Mouse (Mus musculus): ENCODE data around the gene Filip1. TPM values are rescaled to one million over a fixed set of nuclear protein-coding genes. Genes with fewer than 3 reads are reported as not detected.

Filip1 gene
- polyA plus RNA-seq, 1 experiment from 2014 or later: 0.88 TPM

GRCm38 (mm10) chr9:79927156-79927870 is 85.3 kb downstream of the Filip1 start:
- Histone ChIP-seq H3K27ac (no peak overlapping the region), H3K4me1 (peaks cover 2% of the 10 kb centered on the region), H3K4me3 (no peak overlapping the region), H3K36me3 (no peaks in the 10 kb centered on the region), H3K9me3 (replicated peaks) (no peaks in the 10 kb centered on the region), H3K27me3 (ENCODE audit: low read depth, poor library complexity, severe bottlenecking) (no peaks in the 10 kb centered on the region)
- 92% methylated on average over 21 of the region's 21 CpGs for WGBS
- DNase-seq (ENCODE audit: low spot score): no peak

- H3K4me3 ChIP-seq: no peak overlapping the region
- peaks cover 9% of the 10 kb centered on the region for H3K4me1 ChIP-seq
- H3K27me3 ChIP-seq (ENCODE audit: low read depth, poor library complexity, severe bottlenecking): no peaks in the 10 kb centered on the region
- H3K9me3 ChIP-seq (replicated peaks): no peaks in the 10 kb centered on the region
- H3K27ac ChIP-seq: no peak overlapping the region
- WGBS: 89% methylated on average over 9 of the region's 9 CpGs
- DNase-seq (ENCODE audit: low spot score): no peak
- H3K36me3 ChIP-seq: no peaks in the 10 kb centered on the region
These were observed 86.0 kb downstream of the Filip1 start for GRCm38 (mm10) chr9:79926464-79927155.

- 93% methylated on average over 4 of the region's 4 CpGs for WGBS
- no peak for DNase-seq (ENCODE audit: low spot score)
- Histone ChIP-seq H3K27ac (no peak overlapping the region), H3K27me3 (ENCODE audit: low read depth, poor library complexity, severe bottlenecking) (no peaks in the 10 kb centered on the region), H3K36me3 (no peaks in the 10 kb centered on the region), H3K4me1 (peaks cover 10% of the 10 kb centered on the region), H3K9me3 (replicated peaks) (no peaks in the 10 kb centered on the region), H3K4me3 (no peak overlapping the region)
These were observed 86.7 kb downstream of the Filip1 start for GRCm38 (mm10) chr9:79925950-79926349.

GRCm38 (mm10) chr9:79923262-79923661 is 89.4 kb downstream of the Filip1 start:
- H3K27me3 ChIP-seq (ENCODE audit: low read depth, poor library complexity, severe bottlenecking): no peaks in the 10 kb centered on the region
- no peaks in the 10 kb centered on the region for H3K36me3 ChIP-seq
- no peaks in the 10 kb centered on the region for H3K9me3 ChIP-seq (replicated peaks)
- H3K4me3 ChIP-seq: no peak overlapping the region
- peaks cover 21% of the 10 kb centered on the region for H3K4me1 ChIP-seq
- WGBS: 73% methylated on average over 3 of the region's 3 CpGs
- no peak for DNase-seq (ENCODE audit: low spot score)
- H3K27ac ChIP-seq: no peak overlapping the region

- Histone ChIP-seq H3K4me3 (no peak overlapping the region), H3K27me3 (ENCODE audit: low read depth, poor library complexity, severe bottlenecking) (no peaks in the 10 kb centered on the region), H3K4me1 (peaks cover 21% of the 10 kb centered on the region), H3K9me3 (replicated peaks) (no peaks in the 10 kb centered on the region), H3K36me3 (no peaks in the 10 kb centered on the region), H3K27ac (no peak overlapping the region)
- no peak for DNase-seq (ENCODE audit: low spot score)
- 85% methylated on average over 6 of the region's 6 CpGs for WGBS
These were observed 90.2 kb downstream of the Filip1 start for GRCm38 (mm10) chr9:79922493-79922760.

- Histone ChIP-seq H3K36me3 (no peaks in the 10 kb centered on the region), H3K9me3 (replicated peaks) (no peaks in the 10 kb centered on the region), H3K4me3 (no peak overlapping the region), H3K27ac (no peak overlapping the region), H3K27me3 (ENCODE audit: low read depth, poor library complexity, severe bottlenecking) (no peaks in the 10 kb centered on the region), H3K4me1 (peaks cover 21% of the 10 kb centered on the region)
- DNase-seq (ENCODE audit: low spot score): no peak
- WGBS: 69% methylated on average over 10 of the region's 10 CpGs
These were observed 90.8 kb downstream of the Filip1 start for GRCm38 (mm10) chr9:79921701-79922492.

- Histone ChIP-seq H3K4me3 (no peak overlapping the region), H3K4me1 (peaks cover 21% of the 10 kb centered on the region), H3K36me3 (no peaks in the 10 kb centered on the region), H3K27me3 (ENCODE audit: low read depth, poor library complexity, severe bottlenecking) (no peaks in the 10 kb centered on the region), H3K9me3 (replicated peaks) (no peaks in the 10 kb centered on the region), H3K27ac (no peak overlapping the region)
- no peak for DNase-seq (ENCODE audit: low spot score)
- WGBS: 65% methylated on average over 5 of the region's 5 CpGs
These were observed 92.1 kb downstream of the Filip1 start for GRCm38 (mm10) chr9:79920540-79920933.

- Histone ChIP-seq H3K27ac (no peak overlapping the region), H3K4me1 (peaks cover 21% of the 10 kb centered on the region), H3K36me3 (no peaks in the 10 kb centered on the region), H3K9me3 (replicated peaks) (no peaks in the 10 kb centered on the region), H3K4me3 (no peak overlapping the region), H3K27me3 (ENCODE audit: low read depth, poor library complexity, severe bottlenecking) (no peaks in the 10 kb centered on the region)
- 73% methylated on average over 9 of the region's 9 CpGs for WGBS
- DNase-seq (ENCODE audit: low spot score): no peak
These were observed 92.7 kb downstream of the Filip1 start for GRCm38 (mm10) chr9:79919750-79920539.

- H3K36me3 ChIP-seq: no peaks in the 10 kb centered on the region
- no peak overlapping the region for H3K4me3 ChIP-seq
- WGBS: 64% methylated on average over 7 of the region's 7 CpGs
- peaks cover 21% of the 10 kb centered on the region for H3K4me1 ChIP-seq
- H3K27ac ChIP-seq: no peak overlapping the region
- no peaks in the 10 kb centered on the region for H3K9me3 ChIP-seq (replicated peaks)
- H3K27me3 ChIP-seq (ENCODE audit: low read depth, poor library complexity, severe bottlenecking): no peaks in the 10 kb centered on the region
- DNase-seq (ENCODE audit: low spot score): no peak
These were observed 93.3 kb downstream of the Filip1 start for GRCm38 (mm10) chr9:79919303-79919721.

GRCm38 (mm10) chr9:79918325-79919117 is 94.1 kb downstream of the Filip1 start:
- Histone ChIP-seq H3K4me3 (no peak overlapping the region), H3K27me3 (ENCODE audit: low read depth, poor library complexity, severe bottlenecking) (no peaks in the 10 kb centered on the region), H3K27ac (no peak overlapping the region), H3K4me1 (peaks cover 21% of the 10 kb centered on the region), H3K9me3 (replicated peaks) (no peaks in the 10 kb centered on the region), H3K36me3 (no peaks in the 10 kb centered on the region)
- WGBS: 69% methylated on average over 10 of the region's 10 CpGs
- no peak for DNase-seq (ENCODE audit: low spot score)

GRCm38 (mm10) chr9:79914276-79914675 is 98.4 kb downstream of the Filip1 start:
- DNase-seq (ENCODE audit: low spot score): no peak
- H3K36me3 ChIP-seq: no peaks in the 10 kb centered on the region
- H3K27ac ChIP-seq: no peak overlapping the region
- H3K4me3 ChIP-seq: no peak overlapping the region
- no peaks in the 10 kb centered on the region for H3K27me3 ChIP-seq (ENCODE audit: low read depth, poor library complexity, severe bottlenecking)
- H3K9me3 ChIP-seq (replicated peaks): no peaks in the 10 kb centered on the region
- 71% methylated on average over 4 of the region's 4 CpGs for WGBS
- H3K4me1 ChIP-seq: peaks cover 5% of the 10 kb centered on the region; the same call in 1 of the 2 replicates

- H3K9me3 ChIP-seq (replicated peaks): no peaks in the 10 kb centered on the region
- no peaks in the 10 kb centered on the region for H3K27me3 ChIP-seq (ENCODE audit: low read depth, poor library complexity, severe bottlenecking)
- H3K4me1 ChIP-seq: no peaks in the 10 kb centered on the region
- 90% methylated on average over 5 of the region's 5 CpGs for WGBS
- no peak for DNase-seq (ENCODE audit: low spot score)
- H3K4me3 ChIP-seq: no peak overlapping the region
- H3K27ac ChIP-seq: no peak overlapping the region
- no peaks in the 10 kb centered on the region for H3K36me3 ChIP-seq
These were observed 99.7 kb downstream of the Filip1 start for GRCm38 (mm10) chr9:79912971-79913370.
